Mouse (Mus musculus) C2C12 (cell line): ENCODE results near the gene Gm37240. TPM values are rescaled to one million over a fixed set of nuclear protein-coding genes. Genes with fewer than 3 reads are reported as not detected.

Source experiments
- H3K27me3 ChIP-seq: one replicate; pipeline ENCODE4 v1.6.1; 2011; ENCODE audit not compliant: control insufficient read depth, insufficient read depth, insufficient read length
- H3K36me3 ChIP-seq: one replicate; pipeline ENCODE4 v1.6.1; 2011; ENCODE audit not compliant: control insufficient read depth, insufficient read depth
- H3K4me3 ChIP-seq: one replicate; pipeline ENCODE4 v1.5.1; 2011; ENCODE audit warnings: mild to moderate bottlenecking, control low read depth; ENCODE audit not compliant: poor library complexity, insufficient read depth, severe bottlenecking
- H3K79me2 ChIP-seq: one replicate; pipeline ENCODE4 v1.6.1; 2011; ENCODE audit not compliant: control insufficient read depth, insufficient read depth
- H3K79me3 ChIP-seq: one replicate; pipeline ENCODE4 v1.6.1; 2011; ENCODE audit warnings: low read depth, control low read depth
- H3ac ChIP-seq: one replicate; pipeline ENCODE3; 2011; ENCODE audit warnings: low read depth; ENCODE audit not compliant: control insufficient read depth, insufficient read length
- CEBPB ChIP-seq: IDR thresholded peaks from one replicate; pipeline ENCODE4 v1.6.1; 2011; ENCODE audit warnings: low read depth, mild to moderate bottlenecking, control low read depth, moderate library complexity
- CTCF ChIP-seq: IDR thresholded peaks from one replicate; pipeline ENCODE4 v1.5.1; 2011; ENCODE audit not compliant: control insufficient read depth, insufficient read depth, insufficient read length
- FOSL1 ChIP-seq: IDR thresholded peaks from one replicate; pipeline ENCODE4 v1.8.0; 2011; ENCODE audit warnings: mild to moderate bottlenecking, low read length; ENCODE audit not compliant: poor library complexity, insufficient read depth, severe bottlenecking
- MAX ChIP-seq: IDR thresholded peaks from one replicate; pipeline ENCODE4 v1.6.1; 2011; ENCODE audit warnings: mild to moderate bottlenecking, control low read depth
- MYOD1 ChIP-seq: IDR thresholded peaks from one replicate; pipeline ENCODE4 v1.6.1; 2011; ENCODE audit warnings: low read depth; ENCODE audit not compliant: control insufficient read depth, insufficient read length
- MYOG ChIP-seq: IDR thresholded peaks from one replicate; pipeline ENCODE4 v1.6.1; 2011; ENCODE audit not compliant: control insufficient read depth, insufficient read length; ENCODE audit errors: extremely low read depth
- USF1 ChIP-seq: IDR thresholded peaks from one replicate; pipeline ENCODE4 v1.6.1; 2011; ENCODE audit warnings: low read depth, mild to moderate bottlenecking, control low read depth, moderate library complexity
- polyA plus RNA-seq: library from polyadenylated mRNA; unstranded; fragments of >200 nt; fragmentation: generic; extraction: Trizol; gene quantifications from one replicate; pipeline ENCODE4 v1.2.1, GENCODE M21; 2012; ENCODE audit warnings: missing spikeins

The Gm37240 gene
- polyA plus RNA-seq, 1 experiment, result 7.3 TPM

DNA sequence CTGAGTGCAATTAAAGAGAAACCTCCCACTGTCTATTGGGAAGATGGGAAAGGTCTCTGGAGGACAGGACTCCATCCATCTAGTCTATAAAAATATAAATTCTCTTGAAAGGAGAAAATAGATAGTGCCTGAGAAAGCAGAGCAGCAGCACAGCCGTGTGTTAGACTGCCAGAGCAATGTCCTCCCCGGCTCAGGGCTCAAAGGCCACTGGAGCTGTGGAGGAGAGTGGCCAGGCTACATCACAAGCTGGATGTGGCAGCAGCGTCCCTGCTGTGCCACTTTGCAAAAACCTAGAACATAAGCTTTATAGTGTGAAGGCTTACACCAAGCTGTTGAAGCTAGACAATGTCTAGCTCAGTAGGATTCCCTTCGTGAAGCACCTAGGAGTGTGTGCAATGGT, 138.0 kb downstream of the Gm37240 start:
- no peaks in the 10 kb centered on the region for H3K27me3 ChIP-seq
- H3K79me2 ChIP-seq, result no peaks in the 10 kb centered on the region
- H3ac ChIP-seq, result no peak overlapping the region
- TF ChIP-seq MYOG, result no peak
- TF ChIP-seq USF1, result no peak
- TF ChIP-seq CTCF, result no peak
- TF ChIP-seq CEBPB, result no peak
- TF ChIP-seq FOSL1, result no peak
- no peak for TF ChIP-seq MAX
- no peaks in the 10 kb centered on the region for H3K79me3 ChIP-seq
- no peak overlapping the region for H3K4me3 ChIP-seq
- H3K36me3 ChIP-seq, result no peaks in the 10 kb centered on the region

DNA sequence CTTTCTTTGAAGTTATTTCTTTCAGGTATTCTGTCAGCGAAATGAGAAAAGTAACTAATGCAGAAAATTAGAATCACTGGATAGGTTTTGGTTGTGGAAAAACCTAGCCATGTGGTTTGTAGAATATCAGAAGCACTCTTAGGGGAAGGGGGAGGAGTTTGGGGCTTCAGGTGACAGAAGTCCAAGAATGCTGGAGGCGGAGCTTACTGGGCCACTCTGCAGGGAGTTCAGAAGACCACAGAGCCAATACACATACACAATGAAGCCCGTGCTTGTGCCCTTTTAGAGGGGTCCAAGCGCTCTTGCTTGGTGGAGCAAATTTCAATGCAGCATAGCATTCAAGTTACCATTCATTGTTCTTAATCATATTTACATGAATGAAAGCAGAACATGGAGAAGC, 138.5 kb downstream of the Gm37240 start:
- no peak overlapping the region for H3K4me3 ChIP-seq
- H3K36me3 ChIP-seq, result no peaks in the 10 kb centered on the region
- H3K79me2 ChIP-seq, result no peaks in the 10 kb centered on the region
- no peak overlapping the region for H3ac ChIP-seq
- H3K79me3 ChIP-seq, result no peaks in the 10 kb centered on the region
- no peak for TF ChIP-seq MAX
- TF ChIP-seq MYOD1, result no peak
- no peak for TF ChIP-seq MYOG
- TF ChIP-seq FOSL1, result no peak
- TF ChIP-seq CEBPB, result no peak
- no peak for TF ChIP-seq USF1
- no peak for TF ChIP-seq CTCF
- H3K27me3 ChIP-seq, result no peaks in the 10 kb centered on the region

DNA sequence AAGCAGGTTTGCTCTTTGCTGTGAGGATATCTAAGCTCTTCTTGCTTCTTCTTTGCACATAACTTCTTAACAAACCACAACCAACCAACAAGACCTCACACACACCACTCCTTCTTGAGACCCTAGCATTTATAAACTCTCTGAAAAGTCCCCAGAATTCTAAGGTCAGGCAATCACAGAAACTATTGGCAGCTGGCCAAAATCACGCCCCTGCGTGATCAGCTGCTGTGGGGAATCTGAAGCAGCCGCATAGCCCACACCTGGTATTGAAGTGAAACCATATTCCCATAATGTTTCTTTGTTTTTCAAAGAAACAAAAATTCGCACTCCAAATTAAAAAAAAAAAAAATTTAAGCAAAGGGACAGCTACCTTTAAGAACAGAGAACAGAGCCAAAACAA, 141.2 kb downstream of the Gm37240 start:
- TF ChIP-seq USF1 (no peak), MAX (no peak), MYOG (no peak), CEBPB (no peak), CTCF (no peak), MYOD1 (no peak), FOSL1 (no peak)
- Histone ChIP-seq H3ac (no peak overlapping the region), H3K79me3 (no peaks in the 10 kb centered on the region), H3K36me3 (no peaks in the 10 kb centered on the region), H3K79me2 (no peaks in the 10 kb centered on the region), H3K27me3 (no peaks in the 10 kb centered on the region), H3K4me3 (no peak overlapping the region)

DNA sequence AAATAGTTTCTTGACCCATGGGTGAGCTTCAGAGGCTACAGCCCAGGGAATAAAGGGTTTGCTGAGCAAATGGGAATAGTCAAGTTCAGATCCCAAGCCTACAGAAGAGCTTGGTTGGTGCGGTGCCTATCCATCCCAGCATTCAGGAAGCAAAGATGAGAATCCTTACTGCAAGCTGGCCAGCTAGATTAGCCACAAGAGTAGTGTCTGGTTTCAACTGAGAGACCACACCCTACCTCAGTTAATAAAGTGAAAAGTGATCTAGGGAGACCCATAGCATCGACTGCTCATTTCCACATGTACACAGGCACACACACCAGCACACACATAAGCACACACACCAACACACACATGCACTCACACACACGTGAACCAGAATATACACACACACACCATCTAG, 145.6 kb downstream of the Gm37240 start:
- Histone ChIP-seq H3K4me3 (no peak overlapping the region), H3K36me3 (peaks cover 5% of the 10 kb centered on the region), H3K79me2 (no peaks in the 10 kb centered on the region), H3ac (no peak overlapping the region), H3K27me3 (no peaks in the 10 kb centered on the region), H3K79me3 (no peaks in the 10 kb centered on the region)
- TF ChIP-seq USF1 (no peak), CEBPB (no peak), MYOD1 (no peak)

DNA sequence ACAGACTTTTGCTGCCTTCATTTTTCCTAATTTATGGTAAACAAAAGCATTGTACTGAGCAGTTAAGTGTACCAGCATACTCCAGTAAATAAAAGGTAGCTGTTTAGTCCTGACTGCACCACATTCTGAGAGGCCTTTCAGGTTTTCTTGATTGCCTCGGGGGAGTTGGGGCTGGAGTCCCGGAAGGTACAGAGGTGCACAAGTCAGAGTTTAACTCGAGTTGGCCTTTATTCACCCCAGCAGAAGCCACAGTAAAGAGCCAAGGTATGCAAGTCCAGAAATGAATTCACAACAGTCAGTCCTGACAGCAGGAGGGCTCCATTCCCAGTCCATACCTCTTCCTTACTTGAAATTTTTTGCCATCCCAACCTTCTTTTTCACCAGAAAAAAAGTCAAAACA, 148.7 kb downstream of the Gm37240 start:
- H3K4me3 ChIP-seq, result no peak overlapping the region
- H3ac ChIP-seq, result no peak overlapping the region
- no peaks in the 10 kb centered on the region for H3K27me3 ChIP-seq
- H3K36me3 ChIP-seq, result peaks cover 5% of the 10 kb centered on the region
- TF ChIP-seq CEBPB (no peak), CTCF (no peak), MYOD1 (no peak), MYOG (no peak), FOSL1 (no peak), MAX (no peak), USF1 (no peak)
- no peaks in the 10 kb centered on the region for H3K79me3 ChIP-seq
- H3K79me2 ChIP-seq, result no peaks in the 10 kb centered on the region

DNA sequence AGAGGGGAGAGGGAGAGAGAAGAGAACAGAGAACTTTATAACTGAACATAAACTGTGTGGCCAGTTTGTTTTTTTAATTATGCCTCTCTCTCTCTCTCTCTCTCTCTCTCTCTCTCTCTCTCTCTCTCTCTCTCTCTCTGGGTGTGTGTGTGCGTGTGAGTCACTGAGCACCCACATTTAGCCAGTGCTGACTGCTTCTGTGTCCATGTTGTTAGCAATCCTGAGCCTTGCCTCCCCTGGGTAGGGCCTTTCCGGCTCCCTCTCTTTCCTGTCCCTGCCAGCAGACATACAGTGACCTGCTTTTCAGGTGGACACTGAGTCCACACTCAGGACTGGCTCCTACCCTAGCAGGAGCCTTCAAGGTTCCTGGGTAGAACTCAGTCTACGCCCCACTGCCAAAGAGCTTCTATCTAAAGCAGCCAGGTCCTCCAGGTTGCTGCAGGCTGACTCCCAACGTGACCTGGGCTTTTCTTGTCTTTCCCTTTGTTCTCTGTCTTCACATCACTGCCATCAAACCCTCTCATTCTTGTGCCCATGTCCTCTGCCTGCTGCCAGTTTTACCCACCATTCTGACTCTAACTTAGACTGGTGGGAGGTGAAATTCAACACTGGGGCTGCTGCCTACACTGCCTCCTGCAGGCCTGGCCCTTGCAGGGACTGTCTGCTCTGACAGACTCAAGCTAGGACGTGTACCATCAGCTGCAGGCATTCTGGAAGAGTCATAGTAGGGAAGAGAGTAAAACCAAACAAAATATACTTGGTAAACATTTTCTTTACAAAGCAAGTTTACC, 153.2 kb downstream of the Gm37240 start:
- H3ac ChIP-seq, result no peak overlapping the region
- H3K27me3 ChIP-seq, result no peaks in the 10 kb centered on the region
- no peaks in the 10 kb centered on the region for H3K79me3 ChIP-seq
- no peak overlapping the region for H3K4me3 ChIP-seq
- TF ChIP-seq MYOD1 (no peak), USF1 (no peak), FOSL1 (no peak), CTCF (no peak), MAX (no peak), MYOG (no peak), CEBPB (no peak)
- no peaks in the 10 kb centered on the region for H3K79me2 ChIP-seq
- no peaks in the 10 kb centered on the region for H3K36me3 ChIP-seq
